Mouse (Mus musculus) spleen, adult 2 months (tissue): ENCODE results near the gene Smc4.

Experiments
- CTCF ChIP-seq: fragments of 200-500 bp; IDR thresholded peaks from 2 replicates; pipeline ENCODE4 v1.5.1; 2011; ENCODE audit warnings: mild to moderate bottlenecking, inconsistent platforms; ENCODE audit not compliant: insufficient read depth, insufficient read length, insufficient replicate concordance; ENCODE audit errors: extremely low read depth
- POLR2A ChIP-seq: fragments of 200-500 bp; IDR thresholded peaks from 2 replicates; pipeline ENCODE4 v1.6.1; 2011; ENCODE audit warnings: low read depth, low read length, inconsistent platforms

- TF ChIP-seq POLR2A (no peak), CTCF (no peak)
Measured at GRCm38 (mm10) chr3:69026133-69026783, 21.7 kb downstream of the Smc4 start.
